Mouse (Mus musculus) embryonic fibroblast, embryonic 13.5 days (primary cell): ENCODE measurements around the gene Krt33a.

Experiments
- CTCF ChIP-seq: IDR thresholded peaks from 2 replicates; pipeline ENCODE4 v1.5.1; 2011; ENCODE audit warnings: mild to moderate bottlenecking, control low read depth, low read length, moderate library complexity, borderline replicate concordance; ENCODE audit not compliant: insufficient read depth
- POLR2A ChIP-seq: IDR thresholded peaks from 2 replicates; pipeline ENCODE4 v1.6.1; 2011; ENCODE audit warnings: low read depth, mild to moderate bottlenecking, control low read depth, low read length, moderate library complexity

- TF ChIP-seq CTCF (no peak), POLR2A (no peak)
Measured at GRCm38 (mm10) chr11:100005905-100006304, 10.1 kb downstream of the Krt33a start.
